Mouse (Mus musculus) intestine, postnatal 0 days (tissue): ENCODE measurements around the gene Fam89b. TPM values are rescaled to one million over a fixed set of nuclear protein-coding genes. Genes with fewer than 3 reads are reported as not detected.

Experiments used
- ATAC-seq: fragments of 200-750 bp; cut with Nextera tagmentation; 2 replicates; pipeline ENCODE4 v1.8.0; 2017; ENCODE audit warnings: mild to moderate bottlenecking, moderate TSS enrichment, moderate library complexity
- H3K27ac ChIP-seq: fragments of 300-500 bp; sonication (generic); 2 replicates; pipeline ENCODE4 v1.5.1; 2014; ENCODE audit warnings: mild to moderate bottlenecking, low read depth, low read length, moderate library complexity
- H3K27me3 ChIP-seq: fragments of 300-500 bp; sonication (generic); replicated peaks from 2 replicates; pipeline ENCODE4 v1.6.1; 2014; ENCODE audit warnings: low read length, mixed read lengths; ENCODE audit not compliant: control insufficient read depth, insufficient read depth
- H3K36me3 ChIP-seq: fragments of 300-500 bp; sonication (generic); 2 replicates; pipeline ENCODE4 v1.6.1; 2014; ENCODE audit warnings: mild to moderate bottlenecking, moderate library complexity; ENCODE audit not compliant: control insufficient read depth, insufficient read depth
- H3K4me1 ChIP-seq: fragments of 300-500 bp; sonication (generic); replicated peaks from 2 replicates; pipeline ENCODE4 v1.6.1; 2014; ENCODE audit warnings: antibody characterized with exemption, low read length, mixed read lengths; ENCODE audit not compliant: control insufficient read depth, insufficient read depth
- H3K4me2 ChIP-seq: fragments of 300-500 bp; sonication (generic); replicated peaks from 2 replicates; pipeline ENCODE4 v1.6.1; 2014; ENCODE audit warnings: low read depth, mild to moderate bottlenecking, moderate library complexity
- H3K4me3 ChIP-seq: fragments of 300-500 bp; sonication (generic); 2 replicates; pipeline ENCODE4 v1.5.1; 2014; ENCODE audit warnings: low read depth, low read length
- H3K9ac ChIP-seq: fragments of 300-500 bp; sonication (generic); 2 replicates; pipeline ENCODE4 v1.6.1; 2014; ENCODE audit warnings: mild to moderate bottlenecking, low read depth, low read length
- H3K9me3 ChIP-seq: fragments of 300-500 bp; sonication (generic); 2 replicates; pipeline ENCODE4 v1.6.1; 2016; ENCODE audit warnings: mixed run types; ENCODE audit not compliant: control insufficient read depth
- CTCF ChIP-seq: sonication (generic); IDR thresholded peaks from 2 replicates; pipeline ENCODE4 v1.5.1; 2016; ENCODE audit warnings: low read depth, mild to moderate bottlenecking, control low read depth, antibody characterized with exemption, moderate library complexity
- WGBS: fragments of 180-500 bp; shearing (Covaris S2); extraction: QIAGEN DNeasy Blood & Tissue Kit; methylation state at CpG from one replicate; pipeline ENCODE4 v1.1.7; 2014; 5-methylcytosine and 5-hydroxymethylcytosine counted together
- polyA plus RNA-seq: library from polyadenylated mRNA; unstranded; fragments of >200 nt; fragmentation: Nextera tagmentation; extraction: Ambion mirVana; gene quantifications from 2 replicates; pipeline ENCODE4 v1.2.1, GENCODE M21; 2015

Gene Fam89b
- polyA plus RNA-seq, 1 experiment from 2014 or later, result 48.9 TPM

GRCm38 (mm10) chr19:5713730-5714129 is 15.7 kb downstream of the Fam89b start:
- no peak overlapping the region for H3K4me3 ChIP-seq
- peak overlapping the region; percentile 31; the same call in 1 of the 2 replicates for H3K27ac ChIP-seq
- no peak overlapping the region for H3K9ac ChIP-seq
- no peaks in the 10 kb centered on the region for H3K9me3 ChIP-seq
- peak overlapping the region; percentile 1; the same call in 1 of the 2 replicates for H3K4me2 ChIP-seq
- 6% methylated on average over 2 of the region's 2 CpGs for WGBS
- no peak for TF ChIP-seq CTCF
- H3K36me3 ChIP-seq, result peaks cover 69% of the 10 kb centered on the region
- no peaks in the 10 kb centered on the region for H3K4me1 ChIP-seq
- no peaks in the 10 kb centered on the region for H3K27me3 ChIP-seq
- ATAC-seq, result peak; percentile 59

- Histone ChIP-seq H3K36me3 (peaks cover 69% of the 10 kb centered on the region), H3K27me3 (no peaks in the 10 kb centered on the region), H3K9ac (no peak overlapping the region), H3K27ac (no peak overlapping the region), H3K4me3 (no peak overlapping the region), H3K9me3 (no peaks in the 10 kb centered on the region), H3K4me2 (peak overlapping the region; percentile 1; the same call in 1 of the 2 replicates), H3K4me1 (no peaks in the 10 kb centered on the region)
- WGBS, result 70% methylated on average over 5 of the region's 5 CpGs
- no peak for TF ChIP-seq CTCF
- no peak for ATAC-seq
Measured at GRCm38 (mm10) chr19:5713255-5713654, 16.2 kb downstream of the Fam89b start.

GRCm38 (mm10) chr19:5711907-5712460 is 17.5 kb downstream of the Fam89b start:
- 90% methylated on average over 14 of the region's 14 CpGs for WGBS

GRCm38 (mm10) chr19:5711218-5711617 is 18.2 kb downstream of the Fam89b start:
- WGBS, result 23% methylated on average over 3 of the region's 3 CpGs
- ATAC-seq, result no peak; the same call in 1 of the 2 replicates
- Histone ChIP-seq H3K4me3 (no peak overlapping the region), H3K36me3 (peaks cover 67% of the 10 kb centered on the region), H3K4me2 (no peak overlapping the region), H3K9me3 (no peaks in the 10 kb centered on the region), H3K27ac (no peak overlapping the region), H3K4me1 (no peaks in the 10 kb centered on the region), H3K27me3 (no peaks in the 10 kb centered on the region), H3K9ac (no peak overlapping the region)
- TF ChIP-seq CTCF, result peak; percentile 91

More at GRCm38 (mm10) chr19:5711907-5712460, 17.5 kb downstream of the Fam89b start:
- Histone ChIP-seq H3K27ac (no peak overlapping the region), H3K9me3 (no peaks in the 10 kb centered on the region), H3K9ac (no peak overlapping the region), H3K36me3 (peaks cover 68% of the 10 kb centered on the region), H3K27me3 (no peaks in the 10 kb centered on the region), H3K4me1 (no peaks in the 10 kb centered on the region), H3K4me2 (no peak overlapping the region), H3K4me3 (no peak overlapping the region)
- ATAC-seq, result no peak
- no peak for TF ChIP-seq CTCF

- Histone ChIP-seq H3K4me2 (no peak overlapping the region), H3K27me3 (no peaks in the 10 kb centered on the region), H3K9me3 (no peaks in the 10 kb centered on the region), H3K36me3 (peaks cover 71% of the 10 kb centered on the region), H3K4me1 (no peaks in the 10 kb centered on the region), H3K4me3 (no peak overlapping the region), H3K27ac (no peak overlapping the region), H3K9ac (no peak overlapping the region)
- no peak for ATAC-seq
- 89% methylated on average over 8 of the region's 8 CpGs for WGBS
- no peak for TF ChIP-seq CTCF
Measured at GRCm38 (mm10) chr19:5710581-5710980, 18.9 kb downstream of the Fam89b start.

GRCm38 (mm10) chr19:5710068-5710467 is 19.4 kb downstream of the Fam89b start:
- WGBS, result 96% methylated on average over 6 of the region's 6 CpGs
- Histone ChIP-seq H3K9me3 (no peaks in the 10 kb centered on the region), H3K4me2 (no peak overlapping the region), H3K27ac (no peak overlapping the region), H3K36me3 (peaks cover 68% of the 10 kb centered on the region), H3K4me3 (no peak overlapping the region), H3K4me1 (no peaks in the 10 kb centered on the region), H3K9ac (no peak overlapping the region), H3K27me3 (no peaks in the 10 kb centered on the region)
- no peak for ATAC-seq
- TF ChIP-seq CTCF, result no peak
